Mouse (Mus musculus) macrophage (primary cell): ENCODE measurements around the gene Rmdn2. TPM values are rescaled to one million over a fixed set of nuclear protein-coding genes. Genes with fewer than 3 reads are reported as not detected.

Source experiments
- H3K27ac ChIP-seq: fragments of 350-480 bp; formaldehyde crosslinking; 2 replicates; pipeline ENCODE4 v1.9.0; 2021
- H3K36me3 ChIP-seq: fragments of 350-480 bp; formaldehyde crosslinking; 2 replicates; pipeline ENCODE4 v1.9.0; 2021; ENCODE audit errors: inconsistent target
- H3K4me3 ChIP-seq: fragments of 350-480 bp; formaldehyde crosslinking; 2 replicates; pipeline ENCODE4 v1.9.0; 2021; ENCODE audit errors: inconsistent target
- H3K79me2 ChIP-seq: fragments of 350-480 bp; formaldehyde crosslinking; 2 replicates; pipeline ENCODE4 v1.9.0; 2021; ENCODE audit errors: inconsistent target
- WGBS: methylation state at CpG from one replicate; pipeline ENCODE4 v1.1.7; 2026; ENCODE audit warnings: inconsistent platforms; ENCODE audit not compliant: missing documents; 5-methylcytosine and 5-hydroxymethylcytosine counted together
- polyA plus RNA-seq: library from polyadenylated mRNA; stranded (reverse); fragments of 250-400 nt; gene quantifications from 3 replicates; pipeline ENCODE4 v1.2.4, GENCODE M21; 2018; ENCODE audit warnings: inconsistent platforms

The Rmdn2 gene
- polyA plus RNA-seq, 1 experiment from 2014 or later = 6.8 TPM

- H3K36me3 ChIP-seq = no peaks in the 10 kb centered on the region
- no peaks in the 10 kb centered on the region for H3K79me2 ChIP-seq
- H3K27ac ChIP-seq = no peak overlapping the region
- no peak overlapping the region for H3K4me3 ChIP-seq
- WGBS = 87% methylated on average over 9 of the region's 9 CpGs
Measured at GRCm38 (mm10) chr17:79705671-79706455, 94.2 kb downstream of the Rmdn2 start.

- Histone ChIP-seq H3K27ac (no peak overlapping the region), H3K36me3 (no peaks in the 10 kb centered on the region), H3K79me2 (no peaks in the 10 kb centered on the region), H3K4me3 (no peak overlapping the region)
- WGBS = 71% methylated on average over 6 of the region's 7 CpGs
Measured at GRCm38 (mm10) chr17:79708168-79708567, 96.5 kb downstream of the Rmdn2 start.

DNA sequence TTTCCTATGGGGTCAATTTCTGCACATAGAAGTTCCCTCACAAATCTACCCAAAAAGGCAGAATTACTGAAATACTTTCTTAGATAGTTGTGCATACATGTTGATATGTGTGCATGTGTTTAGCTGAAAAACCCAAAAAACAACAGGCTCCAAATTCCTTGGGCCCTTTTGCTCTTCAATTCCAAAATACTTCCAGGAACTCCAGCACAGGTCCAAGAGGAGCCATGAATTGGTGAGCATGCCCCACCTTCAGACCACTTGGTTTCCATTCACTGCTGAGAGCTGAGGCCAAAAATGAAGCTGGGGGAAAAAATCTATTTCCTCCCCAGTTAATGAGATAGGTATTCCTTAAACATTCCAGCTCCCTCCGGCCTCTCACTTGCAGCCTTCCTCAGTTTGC, 98.1 kb downstream of the Rmdn2 start:
- H3K79me2 ChIP-seq = no peaks in the 10 kb centered on the region
- no peak overlapping the region for H3K27ac ChIP-seq
- H3K36me3 ChIP-seq = no peaks in the 10 kb centered on the region
- no peak overlapping the region for H3K4me3 ChIP-seq
- WGBS = 65% methylated on average over 1 of the region's 1 CpGs

- 38% methylated on average over 15 of the region's 15 CpGs for WGBS
- Histone ChIP-seq H3K79me2 (no peaks in the 10 kb centered on the region), H3K36me3 (no peaks in the 10 kb centered on the region), H3K27ac (no peak overlapping the region), H3K4me3 (no peak overlapping the region)
Measured at GRCm38 (mm10) chr17:79710246-79710842, 98.7 kb downstream of the Rmdn2 start.

DNA sequence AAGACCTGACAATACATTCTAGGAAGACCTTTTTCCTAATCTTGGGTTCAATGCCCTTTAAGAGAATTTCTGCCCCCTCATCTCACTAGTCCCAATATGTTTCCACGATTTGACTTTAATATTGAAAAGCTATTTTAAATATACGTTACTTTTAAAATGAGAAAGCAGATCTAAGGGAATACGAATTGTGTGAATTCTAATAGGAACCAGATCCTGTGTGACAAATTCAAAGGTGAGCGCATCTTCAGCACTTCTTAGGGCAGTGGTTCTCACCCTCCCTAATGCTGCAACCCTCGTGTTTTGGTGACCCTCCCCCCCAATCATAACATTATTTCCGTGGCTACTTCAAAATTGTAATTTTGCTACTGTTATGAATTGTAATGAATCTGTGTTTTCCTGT, 100.3 kb downstream of the Rmdn2 start:
- Histone ChIP-seq H3K27ac (no peak overlapping the region), H3K79me2 (no peaks in the 10 kb centered on the region), H3K4me3 (no peak overlapping the region), H3K36me3 (no peaks in the 10 kb centered on the region)
- 36% methylated on average over 6 of the region's 6 CpGs for WGBS

DNA sequence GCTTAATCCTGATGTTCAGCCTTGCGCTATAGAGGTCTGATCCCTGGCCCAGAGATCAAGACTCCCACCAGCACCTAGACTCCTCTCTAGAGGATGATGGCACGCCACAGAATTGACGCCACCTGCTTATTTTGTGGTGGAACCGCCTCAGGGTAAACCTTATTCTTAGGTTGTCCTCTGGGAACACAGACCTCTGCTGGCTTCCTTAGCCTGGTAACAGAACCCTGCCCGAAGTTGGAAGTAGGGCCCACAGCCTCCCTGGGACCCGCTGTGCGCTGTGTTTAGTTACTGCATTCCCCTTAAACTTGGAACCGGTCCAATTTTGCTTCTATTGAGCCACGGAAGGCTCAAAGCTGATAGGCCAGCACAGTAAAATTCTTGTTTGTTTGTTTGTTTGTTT, 100.9 kb downstream of the Rmdn2 start:
- Histone ChIP-seq H3K4me3 (no peak overlapping the region), H3K27ac (no peak overlapping the region), H3K79me2 (no peaks in the 10 kb centered on the region), H3K36me3 (no peaks in the 10 kb centered on the region)
- 29% methylated on average over 9 of the region's 9 CpGs for WGBS

GRCm38 (mm10) chr17:79713276-79713642, 101.6 kb downstream of the Rmdn2 start:
- no peak overlapping the region for H3K4me3 ChIP-seq
- H3K27ac ChIP-seq = no peak overlapping the region
- WGBS = 2% methylated on average over 24 of the region's 24 CpGs
- no peaks in the 10 kb centered on the region for H3K36me3 ChIP-seq
- H3K79me2 ChIP-seq = no peaks in the 10 kb centered on the region

DNA sequence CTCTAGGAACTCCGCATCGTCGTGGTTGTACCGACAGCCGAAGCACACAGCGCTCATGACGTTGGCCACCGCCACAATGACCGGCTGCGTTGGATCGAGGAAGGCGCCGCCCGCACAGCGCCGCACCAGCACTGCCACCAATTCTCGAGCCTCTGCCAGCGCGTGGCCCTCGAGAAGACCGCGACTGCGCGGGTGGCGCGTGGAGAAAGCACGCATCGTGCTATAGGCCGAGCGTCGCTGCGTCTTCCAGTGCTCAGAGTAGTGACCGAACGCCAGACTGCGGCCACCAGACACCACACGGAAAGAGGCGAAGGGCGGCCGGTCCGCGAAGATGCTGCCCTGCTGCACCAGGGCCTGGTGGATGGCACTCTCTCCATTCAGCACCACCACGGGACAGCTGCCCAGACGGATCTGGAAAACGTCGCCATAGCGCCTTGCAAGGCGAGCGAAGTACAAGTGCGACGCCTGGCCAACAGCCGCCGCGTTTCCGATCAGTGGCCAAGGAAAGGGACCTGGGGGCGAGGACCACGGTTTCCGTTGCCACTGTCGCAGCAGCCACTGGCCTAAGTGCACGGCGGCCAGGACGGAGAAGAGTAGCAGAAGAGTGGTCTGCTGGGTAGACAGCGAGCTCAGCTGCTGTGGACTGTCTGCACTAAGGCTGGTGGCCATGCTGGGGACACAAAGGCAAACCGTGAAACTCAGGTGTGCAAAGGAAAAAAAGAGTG, 102.1 kb downstream of the Rmdn2 start:
- Histone ChIP-seq H3K4me3 (no peak overlapping the region), H3K36me3 (no peaks in the 10 kb centered on the region), H3K27ac (no peak overlapping the region), H3K79me2 (no peaks in the 10 kb centered on the region)
- WGBS = 2% methylated on average over 62 of the region's 63 CpGs

GRCm38 (mm10) chr17:79714368-79714895, 102.8 kb downstream of the Rmdn2 start:
- 9% methylated on average over 16 of the region's 16 CpGs for WGBS
- H3K4me3 ChIP-seq = no peak overlapping the region
- H3K27ac ChIP-seq = no peak overlapping the region
- no peaks in the 10 kb centered on the region for H3K36me3 ChIP-seq
- H3K79me2 ChIP-seq = no peaks in the 10 kb centered on the region

GRCm38 (mm10) chr17:79714931-79715637, 103.4 kb downstream of the Rmdn2 start, which contains the start of gene Cyp1b1:
Gene Cyp1b1 (minus strand): TSS chr17:79715061.
- WGBS = 4% methylated on average over 31 of the region's 31 CpGs
- H3K36me3 ChIP-seq = no peaks in the 10 kb centered on the region
- H3K4me3 ChIP-seq = no peak within 1 kb of the TSS; the same call in 1 of the 2 replicates
- no peak within 1 kb of the TSS for H3K27ac ChIP-seq
- no peaks in the 10 kb centered on the region for H3K79me2 ChIP-seq

GRCm38 (mm10) chr17:79715649-79716143, 104.0 kb downstream of the Rmdn2 start:
- 1% methylated on average over 38 of the region's 42 CpGs for WGBS
- H3K27ac ChIP-seq = no peak overlapping the region
- no peaks in the 10 kb centered on the region for H3K79me2 ChIP-seq
- no peaks in the 10 kb centered on the region for H3K36me3 ChIP-seq
- no peak overlapping the region; the same call in 1 of the 2 replicates for H3K4me3 ChIP-seq

DNA sequence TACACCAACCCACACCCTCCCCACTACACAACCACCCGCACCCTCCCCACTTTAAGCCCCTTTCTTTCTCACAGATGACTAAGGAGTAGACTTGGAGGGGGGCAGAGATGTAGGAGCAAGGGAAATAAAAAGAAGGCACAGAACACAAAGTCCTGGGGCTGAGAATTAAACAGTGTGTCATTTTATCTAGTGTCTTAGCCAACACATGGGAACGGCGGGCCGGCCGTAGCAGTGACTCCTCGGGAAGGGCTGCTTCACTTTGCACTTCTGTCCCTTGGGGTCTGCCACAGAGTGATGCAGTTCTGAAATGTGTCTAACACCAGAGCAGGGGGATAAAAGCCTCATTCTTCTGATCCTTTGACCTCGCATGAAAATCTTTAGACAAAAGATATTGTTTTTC, 109.0 kb downstream of the Rmdn2 start:
- H3K79me2 ChIP-seq = no peaks in the 10 kb centered on the region
- H3K36me3 ChIP-seq = no peaks in the 10 kb centered on the region
- no peak overlapping the region for H3K4me3 ChIP-seq
- WGBS = 87% methylated on average over 7 of the region's 7 CpGs
- H3K27ac ChIP-seq = no peak overlapping the region

GRCm38 (mm10) chr17:79726613-79727012, 115.0 kb downstream of the Rmdn2 start:
- Histone ChIP-seq H3K36me3 (no peaks in the 10 kb centered on the region), H3K79me2 (no peaks in the 10 kb centered on the region), H3K27ac (no peak overlapping the region), H3K4me3 (no peak overlapping the region)
- 94% methylated on average over 5 of the region's 5 CpGs for WGBS

- Histone ChIP-seq H3K27ac (no peak overlapping the region), H3K36me3 (no peaks in the 10 kb centered on the region), H3K79me2 (no peaks in the 10 kb centered on the region), H3K4me3 (no peak overlapping the region)
- 24% methylated on average over 14 of the region's 14 CpGs for WGBS
Measured at GRCm38 (mm10) chr17:79728053-79728584, 116.5 kb downstream of the Rmdn2 start.
